Mouse (Mus musculus) embryonic facial prominence, embryonic 15.5 days (tissue): Measurements from ENCODE around the gene Tmem170. TPM values are rescaled to one million over a fixed set of nuclear protein-coding genes. Genes with fewer than 3 reads are reported as not detected.
A peak's percentile ranks its signal among the peaks of the same experiment; 100 is the strongest.

Experiments used
- ATAC-seq: fragments of 200-750 bp; cut with Nextera tagmentation; 2 replicates; pipeline ENCODE4 v1.8.0; 2017; ENCODE audit warnings: low read depth, moderate TSS enrichment; ENCODE audit not compliant: insufficient number of reproducible peaks, low FRiP score, low TSS enrichment
- H3K27ac ChIP-seq: fragments of 300-500 bp; sonication (generic); replicated peaks from 2 replicates; pipeline ENCODE4 v1.5.1; 2015; ENCODE audit warnings: mild to moderate bottlenecking, inconsistent platforms
- H3K27me3 ChIP-seq: fragments of 300-500 bp; sonication (generic); 2 replicates; pipeline ENCODE4 v1.6.1; 2015; ENCODE audit warnings: inconsistent platforms
- H3K36me3 ChIP-seq: fragments of 300-500 bp; sonication (generic); 2 replicates; pipeline ENCODE4 v1.6.1; 2015; ENCODE audit warnings: mild to moderate bottlenecking, inconsistent platforms
- H3K4me1 ChIP-seq: fragments of 300-500 bp; sonication (generic); 2 replicates; pipeline ENCODE4 v1.6.1; 2015; ENCODE audit warnings: inconsistent platforms
- H3K4me2 ChIP-seq: fragments of 300-500 bp; sonication (generic); replicated peaks from 2 replicates; pipeline ENCODE4 v1.6.1; 2015; ENCODE audit warnings: mild to moderate bottlenecking, inconsistent platforms
- H3K4me3 ChIP-seq: fragments of 300-500 bp; sonication (generic); replicated peaks from 2 replicates; pipeline ENCODE4 v1.5.1; 2015; ENCODE audit warnings: mild to moderate bottlenecking, inconsistent platforms
- H3K9ac ChIP-seq: fragments of 300-500 bp; sonication (generic); 2 replicates; pipeline ENCODE4 v1.6.1; 2015; ENCODE audit warnings: inconsistent platforms
- H3K9me3 ChIP-seq: fragments of 300-500 bp; sonication (generic); replicated peaks from 2 replicates; pipeline ENCODE4 v1.6.1; 2016; ENCODE audit warnings: inconsistent platforms
- WGBS: fragments of 180-500 bp; shearing (Covaris S2); methylation state at CpG from one replicate; pipeline ENCODE4 v1.1.7; 2015; 5-methylcytosine and 5-hydroxymethylcytosine counted together
- polyA plus RNA-seq: library from polyadenylated mRNA; unstranded; fragments of >200 nt; fragmentation: Nextera tagmentation; extraction: Ambion mirVana; gene quantifications from 2 replicates; pipeline ENCODE4 v1.2.1, GENCODE M21; 2015

Gene Tmem170
- polyA plus RNA-seq, 1 experiment from 2014 or later: 9.3 TPM

DNA sequence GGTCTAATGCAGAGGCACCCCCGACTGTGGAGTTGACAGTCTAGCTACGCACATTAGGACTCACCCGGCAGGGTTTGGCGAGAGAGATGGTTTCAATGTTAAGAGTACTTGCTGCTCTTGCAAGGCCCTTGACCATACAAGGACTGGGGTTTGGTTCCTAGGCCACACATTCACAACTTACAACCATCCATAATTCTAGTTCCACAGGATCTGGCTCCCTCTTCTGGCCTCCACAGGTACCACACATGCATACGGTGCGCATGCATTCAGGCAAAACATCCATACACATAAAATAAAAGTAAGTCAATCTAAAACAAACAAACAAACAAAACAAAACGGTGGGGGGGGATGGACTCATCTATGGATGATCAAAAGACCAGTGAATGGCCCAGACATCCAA, 18.4 kb upstream of the Tmem170 start:
- H3K4me2 ChIP-seq: no peak overlapping the region
- ATAC-seq: no peak
- H3K27ac ChIP-seq: no peak overlapping the region
- H3K4me1 ChIP-seq: peaks cover 8% of the 10 kb centered on the region
- no peak overlapping the region for H3K4me3 ChIP-seq
- no peaks in the 10 kb centered on the region for H3K36me3 ChIP-seq
- 85% methylated on average over 7 of the region's 7 CpGs for WGBS
- H3K9ac ChIP-seq: no peak overlapping the region
- no peaks in the 10 kb centered on the region for H3K9me3 ChIP-seq
- peaks cover 22% of the 10 kb centered on the region for H3K27me3 ChIP-seq

DNA sequence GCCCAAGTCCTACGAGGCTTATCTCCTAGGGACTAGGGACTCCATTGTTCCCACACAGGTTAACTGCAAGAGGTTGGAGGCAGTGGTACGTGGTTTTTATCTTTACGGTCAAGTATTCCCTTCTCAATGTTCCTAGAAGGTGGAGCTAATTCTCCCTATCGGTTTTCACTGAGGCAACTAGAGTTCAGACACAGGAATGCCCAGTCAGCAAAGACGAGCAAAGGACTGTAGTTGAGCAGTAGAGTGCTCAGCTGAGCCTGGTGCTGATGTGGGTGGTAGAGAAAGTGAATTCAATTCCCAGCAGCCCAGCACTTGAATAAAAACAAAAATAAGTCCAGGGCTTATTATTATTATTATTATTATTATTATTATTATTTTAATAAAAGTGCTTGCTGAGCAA, 16.1 kb upstream of the Tmem170 start:
- 53% methylated on average over 5 of the region's 5 CpGs for WGBS
- no peak for ATAC-seq
- Histone ChIP-seq H3K36me3 (no peaks in the 10 kb centered on the region), H3K27me3 (peaks cover 32% of the 10 kb centered on the region), H3K9ac (no peak overlapping the region), H3K4me3 (no peak overlapping the region), H3K27ac (no peak overlapping the region), H3K4me1 (peaks cover 18% of the 10 kb centered on the region), H3K4me2 (no peak overlapping the region), H3K9me3 (no peaks in the 10 kb centered on the region)

DNA sequence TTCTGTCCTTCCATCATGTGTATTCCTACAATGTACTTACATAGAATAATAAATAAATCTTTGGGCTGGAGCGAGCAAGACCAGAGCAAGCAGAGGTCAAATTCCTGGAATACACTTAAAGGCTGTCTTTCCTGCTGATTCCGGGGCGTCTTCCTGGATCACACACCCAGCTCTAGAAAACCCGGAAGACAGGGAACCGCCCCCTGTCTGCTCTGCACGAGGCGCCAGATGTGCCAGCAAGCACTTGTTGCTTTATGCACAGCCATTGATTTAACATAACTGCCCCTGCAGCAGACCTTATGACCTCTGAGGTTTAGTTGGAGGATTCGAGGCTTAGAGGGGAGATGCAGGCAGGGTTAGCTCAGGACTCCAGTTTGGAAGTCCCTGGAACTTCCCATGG, 15.4 kb upstream of the Tmem170 start:
- no peak for ATAC-seq

DNA sequence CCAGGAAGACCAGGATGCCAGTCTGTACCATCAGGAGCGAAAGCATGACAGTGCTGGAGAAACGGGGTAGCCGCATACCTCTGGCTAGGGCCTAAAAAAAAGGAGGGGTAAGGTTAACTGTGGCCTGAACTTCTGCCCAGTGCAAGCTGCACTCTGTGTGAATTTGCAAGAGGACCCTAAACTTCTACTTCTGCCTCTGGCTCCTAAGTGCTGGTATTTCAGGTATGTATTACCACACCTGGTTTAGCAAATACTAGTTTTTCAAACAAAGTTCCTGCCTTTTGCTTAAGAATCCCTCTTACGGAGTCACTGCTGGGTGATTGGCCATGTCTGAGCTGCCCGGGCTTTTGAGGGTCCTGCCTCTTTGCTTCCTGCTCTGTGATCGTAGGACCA, 14.4 kb upstream of the Tmem170 start:
- no peak overlapping the region for H3K4me3 ChIP-seq
- no peak overlapping the region for H3K4me2 ChIP-seq
- peaks cover 18% of the 10 kb centered on the region for H3K4me1 ChIP-seq
- no peaks in the 10 kb centered on the region for H3K9me3 ChIP-seq
- ATAC-seq: no peak
- no peak overlapping the region for H3K27ac ChIP-seq
- peaks cover 32% of the 10 kb centered on the region for H3K27me3 ChIP-seq
- H3K36me3 ChIP-seq: no peaks in the 10 kb centered on the region
- 61% methylated on average over 6 of the region's 6 CpGs for WGBS
- no peak overlapping the region for H3K9ac ChIP-seq

More for the DNA sequence above, 15.4 kb upstream of the Tmem170 start:
- Histone ChIP-seq H3K9me3 (no peaks in the 10 kb centered on the region), H3K36me3 (no peaks in the 10 kb centered on the region), H3K9ac (no peak overlapping the region), H3K4me1 (peaks cover 18% of the 10 kb centered on the region), H3K4me2 (no peak overlapping the region), H3K27ac (no peak overlapping the region), H3K27me3 (peaks cover 32% of the 10 kb centered on the region), H3K4me3 (no peak overlapping the region)
- 17% methylated on average over 8 of the region's 8 CpGs for WGBS

DNA sequence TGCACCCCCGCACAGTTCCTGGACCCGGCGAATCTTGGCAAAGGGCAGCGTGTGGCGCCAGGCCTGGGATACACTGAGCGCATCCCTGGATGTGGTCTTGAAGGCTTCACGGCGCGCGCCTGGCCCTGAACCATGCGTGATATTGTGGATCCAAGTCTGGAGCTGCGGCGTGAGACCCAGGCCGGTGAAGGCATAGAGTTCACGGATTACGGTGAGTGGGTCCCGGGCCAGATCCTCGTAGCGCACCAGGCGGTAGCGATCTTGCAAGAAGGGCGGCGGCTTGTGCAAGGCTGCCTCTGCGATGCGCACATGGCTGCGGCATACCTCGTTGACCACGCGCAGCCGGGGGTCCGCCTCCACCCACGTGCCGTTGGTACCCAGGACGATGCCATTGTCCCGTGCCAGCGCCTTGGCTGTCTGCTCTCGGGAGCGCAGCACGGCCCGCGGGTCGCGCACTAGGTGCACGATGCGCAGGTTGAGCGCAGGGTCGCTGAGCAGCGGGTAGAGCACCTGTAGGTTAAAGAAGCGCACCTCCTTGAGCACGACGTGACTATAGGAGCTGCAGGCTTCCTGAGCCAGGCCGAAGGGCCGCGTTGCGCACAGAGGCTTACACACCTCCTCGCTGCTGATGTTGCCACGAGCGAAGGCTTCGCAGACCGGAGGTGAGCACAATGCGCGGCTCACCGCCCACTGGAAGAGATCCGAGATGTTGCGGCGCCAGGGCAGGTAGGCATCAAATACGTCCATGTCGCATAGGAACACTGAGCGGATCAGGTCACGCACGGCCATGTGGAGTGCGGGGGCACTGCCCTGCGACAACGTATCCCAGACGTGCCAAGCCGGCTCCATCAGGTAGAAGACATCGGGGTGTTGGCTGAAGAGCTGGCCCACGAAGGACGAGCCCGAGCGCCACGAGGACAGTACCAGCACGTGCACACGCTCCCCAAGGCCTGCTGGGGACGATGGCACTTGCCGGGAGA, 13.7 kb upstream of the Tmem170 start:
- no peak for ATAC-seq
- WGBS: 13% methylated on average over 86 of the region's 86 CpGs

DNA sequence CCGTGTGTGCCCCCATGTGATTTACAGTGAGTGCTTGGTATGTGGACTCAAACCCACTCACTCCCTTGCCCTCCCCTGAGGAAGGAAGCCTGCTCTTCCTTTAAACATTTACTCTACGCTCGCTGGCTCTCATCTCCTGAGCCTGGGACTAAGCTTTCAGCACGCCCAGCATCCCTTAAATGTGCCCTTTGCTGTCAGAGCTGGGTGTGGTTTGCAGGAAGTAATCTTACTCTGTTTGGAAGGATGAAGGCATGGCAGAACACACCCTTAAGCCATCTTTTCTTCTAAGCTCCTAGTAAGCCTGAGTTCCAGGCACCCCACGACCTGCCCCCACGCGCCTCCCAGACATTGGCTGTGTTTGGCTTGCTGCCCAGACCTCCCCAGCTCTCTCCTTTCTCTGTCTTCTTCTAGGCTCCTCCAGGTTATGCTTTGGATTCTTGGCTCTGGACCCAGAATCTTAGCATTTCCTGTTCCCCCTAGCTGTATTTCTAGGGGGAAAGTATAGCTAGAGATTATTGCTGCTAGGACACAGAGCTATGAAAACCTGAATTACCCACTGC, 11.6 kb upstream of the Tmem170 start:
- ATAC-seq: peak; percentile 45; the same call in 1 of the 2 replicates
- no peak overlapping the region for H3K9ac ChIP-seq
- no peak overlapping the region for H3K27ac ChIP-seq
- H3K4me1 ChIP-seq: peaks cover 18% of the 10 kb centered on the region
- H3K9me3 ChIP-seq: no peaks in the 10 kb centered on the region
- WGBS: 15% methylated on average over 7 of the region's 7 CpGs
- peaks cover 32% of the 10 kb centered on the region for H3K27me3 ChIP-seq
- H3K36me3 ChIP-seq: no peaks in the 10 kb centered on the region
- no peak overlapping the region for H3K4me3 ChIP-seq
- no peak overlapping the region for H3K4me2 ChIP-seq

More for the DNA sequence above, 13.7 kb upstream of the Tmem170 start:
- H3K9ac ChIP-seq: no peak overlapping the region
- no peaks in the 10 kb centered on the region for H3K9me3 ChIP-seq
- H3K4me3 ChIP-seq: peak overlapping the region; percentile 26
- H3K36me3 ChIP-seq: no peaks in the 10 kb centered on the region
- H3K27me3 ChIP-seq: peaks cover 32% of the 10 kb centered on the region
- H3K4me2 ChIP-seq: peak overlapping the region; percentile 46
- no peak overlapping the region for H3K27ac ChIP-seq
- H3K4me1 ChIP-seq: peaks cover 18% of the 10 kb centered on the region

DNA sequence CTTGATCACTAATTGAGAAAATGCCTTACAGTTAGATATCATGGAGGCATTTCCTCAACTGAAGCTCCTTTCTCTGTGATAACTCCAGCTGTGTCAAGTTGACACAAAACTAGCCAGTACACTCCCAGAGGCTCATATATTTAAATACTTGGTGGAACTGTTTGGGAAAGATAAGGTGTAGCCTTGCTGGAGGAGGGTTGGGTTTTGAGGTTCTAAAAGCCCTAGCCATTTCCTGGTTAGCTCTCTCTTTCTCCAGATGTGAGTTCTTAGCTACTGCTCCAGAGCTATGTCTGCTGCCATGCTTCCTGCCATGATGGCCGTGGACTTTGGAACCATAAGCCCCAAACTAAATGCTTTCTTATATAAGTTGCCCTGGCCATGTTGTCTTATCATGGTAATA, 10.9 kb upstream of the Tmem170 start:
- H3K27me3 ChIP-seq: peaks cover 32% of the 10 kb centered on the region
- 81% methylated on average over 1 of the region's 1 CpGs for WGBS
- no peak overlapping the region for H3K27ac ChIP-seq
- H3K4me1 ChIP-seq: peaks cover 18% of the 10 kb centered on the region
- no peak for ATAC-seq
- no peak overlapping the region for H3K4me3 ChIP-seq
- H3K4me2 ChIP-seq: no peak overlapping the region
- no peaks in the 10 kb centered on the region for H3K9me3 ChIP-seq
- no peaks in the 10 kb centered on the region for H3K36me3 ChIP-seq
- no peak overlapping the region for H3K9ac ChIP-seq

DNA sequence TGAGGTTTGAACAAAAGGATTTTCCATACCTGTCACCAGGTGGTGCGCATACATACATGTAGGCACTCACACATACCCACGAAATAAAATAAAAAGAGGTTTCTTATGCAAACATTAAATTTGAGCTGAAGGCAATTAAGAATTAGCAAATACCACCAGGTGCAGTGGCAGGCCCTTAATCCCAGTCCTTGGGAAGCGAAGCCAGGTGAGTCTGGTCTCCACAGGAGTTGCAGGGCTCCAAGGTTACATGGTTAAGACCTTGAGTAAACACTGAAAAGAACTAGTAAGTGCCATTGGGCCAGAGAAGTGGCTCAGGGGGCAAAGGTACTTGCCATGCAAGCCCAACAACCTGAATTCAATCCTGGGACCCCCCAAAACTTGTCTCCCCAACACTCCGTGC, 7.1 kb upstream of the Tmem170 start:
- H3K27me3 ChIP-seq: no peaks in the 10 kb centered on the region
- no peak overlapping the region for H3K9ac ChIP-seq
- no peak overlapping the region for H3K4me2 ChIP-seq
- H3K27ac ChIP-seq: no peak overlapping the region
- no peak for ATAC-seq
- no peak overlapping the region for H3K4me3 ChIP-seq
- no peaks in the 10 kb centered on the region for H3K9me3 ChIP-seq
- no peaks in the 10 kb centered on the region for H3K36me3 ChIP-seq
- peaks cover 6% of the 10 kb centered on the region for H3K4me1 ChIP-seq
- 84% methylated on average over 4 of the region's 4 CpGs for WGBS

DNA sequence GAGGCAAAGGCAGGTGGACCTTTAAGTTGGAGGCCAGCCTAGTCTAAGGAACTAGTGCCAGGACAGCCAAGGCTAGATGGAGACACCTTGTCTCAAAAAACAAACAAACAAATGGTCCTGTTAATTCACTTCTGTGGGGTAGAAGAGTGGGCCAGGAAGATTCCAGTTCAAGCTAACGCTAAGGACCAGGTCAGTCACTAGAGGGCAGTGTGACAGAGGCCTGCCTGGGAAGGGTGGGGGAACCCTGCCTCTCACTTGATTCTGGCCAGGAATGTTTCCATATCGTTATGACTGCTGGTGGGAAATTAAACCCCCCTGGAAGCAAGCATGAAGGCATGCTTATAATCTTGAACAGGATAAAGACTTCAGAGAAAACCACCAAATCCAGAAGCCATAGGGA, 5.0 kb upstream of the Tmem170 start:
- Histone ChIP-seq H3K27me3 (no peaks in the 10 kb centered on the region), H3K4me2 (no peak overlapping the region), H3K36me3 (no peaks in the 10 kb centered on the region), H3K9ac (no peak overlapping the region), H3K9me3 (no peaks in the 10 kb centered on the region), H3K27ac (no peak overlapping the region), H3K4me1 (no peaks in the 10 kb centered on the region), H3K4me3 (no peak overlapping the region)
- ATAC-seq: no peak
- 0% methylated on average over 2 of the region's 2 CpGs for WGBS

DNA sequence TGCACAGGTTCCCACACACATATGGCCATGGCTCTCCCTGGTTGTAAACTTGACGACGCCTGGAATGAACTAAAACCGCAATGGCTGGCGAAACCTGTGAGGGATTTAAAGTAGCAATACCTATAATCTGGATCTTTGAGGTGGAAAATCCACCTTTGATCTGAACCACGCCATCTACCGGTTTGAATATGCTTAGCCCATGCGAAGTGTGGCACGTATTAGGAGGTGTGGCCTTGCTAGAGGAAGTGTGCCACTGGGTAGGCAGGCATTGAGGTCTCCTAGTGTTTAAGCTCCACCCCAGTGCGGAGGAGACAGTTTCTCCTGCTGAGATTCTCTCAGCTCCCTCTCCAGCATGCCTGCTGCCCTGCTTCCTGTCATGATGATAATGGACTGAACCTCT, 1.2 kb upstream of the Tmem170 start:
- no peak overlapping the region for H3K27ac ChIP-seq
- H3K4me1 ChIP-seq: peaks cover 8% of the 10 kb centered on the region
- no peak overlapping the region for H3K9ac ChIP-seq
- no peaks in the 10 kb centered on the region for H3K36me3 ChIP-seq
- ATAC-seq: no peak
- 72% methylated on average over 9 of the region's 9 CpGs for WGBS
- no peak overlapping the region for H3K4me3 ChIP-seq
- H3K4me2 ChIP-seq: no peak overlapping the region
- H3K9me3 ChIP-seq: no peaks in the 10 kb centered on the region
- H3K27me3 ChIP-seq: no peaks in the 10 kb centered on the region

DNA sequence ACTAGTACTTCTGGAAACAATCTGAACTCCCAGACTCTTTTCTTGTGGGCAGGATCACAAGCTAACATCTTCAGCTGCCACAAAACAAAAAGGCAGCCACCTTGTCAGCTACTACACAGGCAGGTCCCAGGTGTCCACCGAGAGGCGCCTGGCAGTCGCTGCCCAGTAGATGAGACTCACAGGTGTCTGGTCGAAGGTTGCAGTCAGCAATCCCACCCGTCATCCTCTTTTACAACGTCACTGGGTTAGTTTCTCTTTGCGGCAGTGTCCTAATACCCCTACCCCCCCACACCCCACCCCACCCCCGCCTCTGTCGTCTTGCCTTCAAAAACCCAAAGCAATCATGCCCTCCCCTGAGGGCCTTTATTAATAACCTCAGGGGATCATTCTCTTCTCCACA, 792 bp downstream of the Tmem170 start:
- Histone ChIP-seq H3K9ac (peak overlapping the region; percentile 68), H3K36me3 (no peaks in the 10 kb centered on the region), H3K4me1 (peaks cover 8% of the 10 kb centered on the region), H3K4me2 (peak overlapping the region; percentile 67), H3K27me3 (no peaks in the 10 kb centered on the region), H3K4me3 (peak overlapping the region; percentile 91), H3K9me3 (no peaks in the 10 kb centered on the region), H3K27ac (peak overlapping the region; percentile 89)
- no peak; the same call in 1 of the 2 replicates for ATAC-seq
- 17% methylated on average over 9 of the region's 9 CpGs for WGBS
